Mouse (Mus musculus): ENCODE measurements around the gene Rab25. TPM values are rescaled to one million over a fixed set of nuclear protein-coding genes. Genes with fewer than 3 reads are reported as not detected.
A peak's percentile ranks its signal among the peaks of the same experiment; 100 is the strongest.

Gene Rab25
- polyA plus RNA-seq, 1 experiment, result 1.4 TPM

GRCm38 (mm10) chr3:88561989-88562388, 13.9 kb upstream of the Rab25 start:
- WGBS, result 80% methylated on average over 4 of the region's 4 CpGs
- H3K4me3 ChIP-seq (replicated peaks; ENCODE audit: control insufficient read depth, low read depth, low read length), result no peak overlapping the region
- no peak for TF ChIP-seq POLR2A (IDR thresholded peaks at IDR 0.05; ENCODE audit: borderline replicate concordance, control insufficient read depth, low read depth, low read length)
- no peak for TF ChIP-seq CTCF (IDR thresholded peaks at IDR 0.05; ENCODE audit: control insufficient read depth, insufficient read depth, low read length)

GRCm38 (mm10) chr3:88559596-88559995, 11.5 kb upstream of the Rab25 start:
- H3K27ac ChIP-seq (ENCODE audit: control insufficient read depth, insufficient read depth, low read depth, low read length, poor library complexity), result no peak overlapping the region
- WGBS, result 96% methylated on average over 9 of the region's 9 CpGs
- no peaks in the 10 kb centered on the region for H3K4me1 ChIP-seq (ENCODE audit: control insufficient read depth, insufficient read depth, low read length)
- no peak overlapping the region for H3K4me3 ChIP-seq (replicated peaks; ENCODE audit: control insufficient read depth, low read depth, low read length)
- TF ChIP-seq POLR2A (IDR thresholded peaks at IDR 0.05; ENCODE audit: borderline replicate concordance, control insufficient read depth, low read depth, low read length), result no peak
- TF ChIP-seq CTCF (IDR thresholded peaks at IDR 0.05; ENCODE audit: control insufficient read depth, insufficient read depth, low read length), result no peak

More at GRCm38 (mm10) chr3:88561989-88562388, 13.9 kb upstream of the Rab25 start:
- Histone ChIP-seq H3K4me1 (ENCODE audit: control insufficient read depth, insufficient read depth, low read length) (no peaks in the 10 kb centered on the region), H3K27ac (ENCODE audit: control insufficient read depth, insufficient read depth, low read depth, low read length, poor library complexity) (no peak overlapping the region)

- Histone ChIP-seq H3K27ac (ENCODE audit: control insufficient read depth, insufficient read depth, low read depth, low read length, poor library complexity) (no peak overlapping the region), H3K4me1 (ENCODE audit: control insufficient read depth, insufficient read depth, low read length) (no peaks in the 10 kb centered on the region; the same call in 1 of the 2 replicates), H3K4me3 (replicated peaks; ENCODE audit: control insufficient read depth, low read depth, low read length) (no peak overlapping the region)
- TF ChIP-seq CTCF (IDR thresholded peaks at IDR 0.05; ENCODE audit: control insufficient read depth, insufficient read depth, low read length), result no peak
- no peak for TF ChIP-seq POLR2A (IDR thresholded peaks at IDR 0.05; ENCODE audit: borderline replicate concordance, control insufficient read depth, low read depth, low read length)
- 90% methylated on average over 8 of the region's 8 CpGs for WGBS
Measured at GRCm38 (mm10) chr3:88556616-88557015, 8.5 kb upstream of the Rab25 start.

GRCm38 (mm10) chr3:88555731-88556130, 7.6 kb upstream of the Rab25 start:
- TF ChIP-seq POLR2A (IDR thresholded peaks at IDR 0.05; ENCODE audit: borderline replicate concordance, control insufficient read depth, low read depth, low read length) (no peak), CTCF (IDR thresholded peaks at IDR 0.05; ENCODE audit: control insufficient read depth, insufficient read depth, low read length) (no peak)
- no peak overlapping the region for H3K4me3 ChIP-seq (replicated peaks; ENCODE audit: control insufficient read depth, low read depth, low read length)
- H3K27ac ChIP-seq (ENCODE audit: control insufficient read depth, insufficient read depth, low read depth, low read length, poor library complexity), result no peak overlapping the region
- 96% methylated on average over 6 of the region's 6 CpGs for WGBS
- H3K4me1 ChIP-seq (ENCODE audit: control insufficient read depth, insufficient read depth, low read length), result no peaks in the 10 kb centered on the region; the same call in 1 of the 2 replicates

- Histone ChIP-seq H3K4me3 (replicated peaks; ENCODE audit: control insufficient read depth, low read depth, low read length) (no peak overlapping the region), H3K4me1 (ENCODE audit: control insufficient read depth, insufficient read depth, low read length) (no peaks in the 10 kb centered on the region; the same call in 1 of the 2 replicates), H3K27ac (ENCODE audit: control insufficient read depth, insufficient read depth, low read depth, low read length, poor library complexity) (no peak overlapping the region)
- WGBS, result 90% methylated on average over 5 of the region's 5 CpGs
- TF ChIP-seq POLR2A (IDR thresholded peaks at IDR 0.05; ENCODE audit: borderline replicate concordance, control insufficient read depth, low read depth, low read length) (no peak), CTCF (IDR thresholded peaks at IDR 0.05; ENCODE audit: control insufficient read depth, insufficient read depth, low read length) (no peak)
Measured at GRCm38 (mm10) chr3:88555069-88555605, 7.0 kb upstream of the Rab25 start.

GRCm38 (mm10) chr3:88553880-88554586, 5.9 kb upstream of the Rab25 start:
- WGBS, result under 1% methylated on average over 41 of the region's 41 CpGs
- TF ChIP-seq CTCF (IDR thresholded peaks at IDR 0.05; ENCODE audit: control insufficient read depth, insufficient read depth, low read length), result no peak
- TF ChIP-seq POLR2A (IDR thresholded peaks at IDR 0.05; ENCODE audit: borderline replicate concordance, control insufficient read depth, low read depth, low read length), result no peak
- H3K27ac ChIP-seq (ENCODE audit: control insufficient read depth, insufficient read depth, low read depth, low read length, poor library complexity), result peak overlapping the region; percentile 68
- peak overlapping the region; percentile 96 for H3K4me3 ChIP-seq (replicated peaks; ENCODE audit: control insufficient read depth, low read depth, low read length)
- H3K4me1 ChIP-seq (ENCODE audit: control insufficient read depth, insufficient read depth, low read length), result no peaks in the 10 kb centered on the region; the same call in 1 of the 2 replicates

GRCm38 (mm10) chr3:88553525-88553879, 5.4 kb upstream of the Rab25 start, which contains the start of gene Ubqln4:
Gene Ubqln4 (plus strand): TSS chr3:88553758.
- under 1% methylated on average over 30 of the region's 37 CpGs for WGBS
- Histone ChIP-seq H3K27ac (ENCODE audit: control insufficient read depth, insufficient read depth, low read depth, low read length, poor library complexity) (peak within 1 kb of the TSS; percentile 85), H3K4me3 (replicated peaks; ENCODE audit: control insufficient read depth, low read depth, low read length) (peak within 1 kb of the TSS; percentile 98), H3K4me1 (ENCODE audit: control insufficient read depth, insufficient read depth, low read length) (no peaks in the 10 kb centered on the region; the same call in 1 of the 2 replicates)
- TF ChIP-seq CTCF (IDR thresholded peaks at IDR 0.05; ENCODE audit: control insufficient read depth, insufficient read depth, low read length) (peak; percentile 66), POLR2A (IDR thresholded peaks at IDR 0.05; ENCODE audit: borderline replicate concordance, control insufficient read depth, low read depth, low read length) (peak; percentile 44; the same call in 1 of the 2 replicates)

- TF ChIP-seq CTCF (IDR thresholded peaks at IDR 0.05; ENCODE audit: control insufficient read depth, insufficient read depth, low read length) (no peak), POLR2A (IDR thresholded peaks at IDR 0.05; ENCODE audit: borderline replicate concordance, control insufficient read depth, low read depth, low read length) (peak; percentile 77; the same call in 1 of the 2 replicates)
- whole genome bisulfite sequencing, result under 1% methylated on average over 48 of the region's 48 CpGs
- Histone ChIP-seq H3K4me1 (ENCODE audit: control insufficient read depth, insufficient read depth, low read length) (no peaks in the 10 kb centered on the region; the same call in 1 of the 2 replicates), H3K27ac (ENCODE audit: control insufficient read depth, insufficient read depth, low read depth, low read length, poor library complexity) (peak within 1 kb of the TSS; percentile 85), H3K4me3 (replicated peaks; ENCODE audit: control insufficient read depth, low read depth, low read length) (peak within 1 kb of the TSS; percentile 98)
Measured at GRCm38 (mm10) chr3:88552676-88553524, 4.8 kb upstream of the Rab25 start, which contains the start of gene Lamtor2. Gene Lamtor2 (minus strand): TSS chr3:88553074.

All from bone marrow, adult 2 months (tissue).